Mouse (Mus musculus) heart, adult 8-10 months (tissue): ENCODE results near the gene Hspg2. TPM values are rescaled to one million over a fixed set of nuclear protein-coding genes. Genes with fewer than 3 reads are reported as not detected.
"Not testable (repeated sequence)": the region's sequence is repeated elsewhere in the genome, so short reads cannot be mapped to it uniquely, and the experiment has no call there.

Experiments used
- DNase-seq: peaks from one replicate; pipeline ENCODE4 v3.0.0; 2022; ENCODE audit warnings: low spot score
- total RNA-seq, 4 experiments: library from RNA; stranded (reverse); gene quantifications; 2 replicates each; pipeline ENCODE4 v1.2.4; 2022

Gene Hspg2
- total RNA-seq = 100 to 1,000 TPM; 124 to 205 (median 189) TPM

DNA sequence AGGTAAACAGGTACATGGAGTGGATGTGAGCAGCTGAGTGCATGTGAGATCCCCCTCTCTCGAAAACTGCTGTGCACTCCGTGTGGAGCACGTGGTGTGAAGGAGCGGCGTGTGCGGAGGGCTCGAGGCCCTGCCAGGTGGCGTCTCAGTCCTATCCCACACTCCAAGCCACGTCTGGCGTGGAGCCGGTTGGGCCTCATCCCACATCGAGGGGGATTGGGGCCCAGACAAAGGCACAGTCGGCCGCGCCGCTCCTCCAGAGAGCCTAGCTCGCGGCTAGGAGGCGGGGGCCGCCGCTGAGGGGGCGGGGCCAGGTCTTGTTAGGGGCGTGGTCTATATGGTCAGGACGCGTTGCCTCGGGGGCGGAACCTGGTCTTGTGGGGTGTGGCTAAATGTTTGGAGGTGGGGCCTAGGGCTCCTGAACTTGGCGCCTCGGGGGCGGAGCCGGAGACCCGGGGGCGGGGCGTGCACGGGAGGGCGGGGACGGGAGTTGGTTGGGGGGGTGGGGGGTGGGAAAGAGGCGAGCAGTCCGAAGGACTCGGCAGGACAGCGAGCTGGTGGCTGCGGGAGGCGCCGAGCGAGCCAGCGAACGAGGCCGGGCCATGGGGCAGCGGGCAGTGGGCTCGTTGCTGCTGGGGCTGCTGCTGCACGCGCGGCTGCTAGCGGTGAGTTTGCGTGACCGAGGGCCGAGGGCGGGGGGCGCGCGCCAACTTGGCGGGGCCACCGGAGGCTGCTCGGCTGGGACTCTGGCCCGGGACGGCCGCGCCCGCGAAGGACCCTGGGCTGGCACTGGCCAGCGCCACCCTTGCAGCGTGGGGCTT is at the start of gene Hspg2:
Hspg2 (plus strand) TSS at position 510 of the 821 bp plus-strand sequence.
- DNase-seq = peak; percentile 98

DNA sequence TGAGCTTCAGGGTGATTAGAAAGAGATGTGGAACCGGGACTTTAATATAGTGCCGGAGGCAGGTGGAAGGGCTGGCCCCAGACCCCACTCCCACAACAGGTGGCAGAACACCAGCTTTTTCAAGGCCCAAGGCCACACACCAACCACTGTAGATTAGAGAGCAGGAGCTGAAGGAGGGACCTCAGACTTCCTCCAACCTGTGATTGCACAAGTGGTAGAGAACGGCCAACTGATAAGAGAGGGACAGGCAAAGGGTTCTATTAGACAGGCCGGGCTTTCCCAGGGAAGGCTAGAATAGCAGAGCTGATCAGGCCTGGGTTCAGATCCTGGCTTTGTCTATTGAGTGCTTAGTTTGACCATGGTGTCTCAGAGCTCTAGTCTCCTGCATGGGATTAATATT is 38.1 kb upstream of the Hspg2 start, which contains the start of gene Cela3b:
Cela3b (minus strand) TSS at position 39 of the 400 bp plus-strand sequence.
- no peak for DNase-seq

DNA sequence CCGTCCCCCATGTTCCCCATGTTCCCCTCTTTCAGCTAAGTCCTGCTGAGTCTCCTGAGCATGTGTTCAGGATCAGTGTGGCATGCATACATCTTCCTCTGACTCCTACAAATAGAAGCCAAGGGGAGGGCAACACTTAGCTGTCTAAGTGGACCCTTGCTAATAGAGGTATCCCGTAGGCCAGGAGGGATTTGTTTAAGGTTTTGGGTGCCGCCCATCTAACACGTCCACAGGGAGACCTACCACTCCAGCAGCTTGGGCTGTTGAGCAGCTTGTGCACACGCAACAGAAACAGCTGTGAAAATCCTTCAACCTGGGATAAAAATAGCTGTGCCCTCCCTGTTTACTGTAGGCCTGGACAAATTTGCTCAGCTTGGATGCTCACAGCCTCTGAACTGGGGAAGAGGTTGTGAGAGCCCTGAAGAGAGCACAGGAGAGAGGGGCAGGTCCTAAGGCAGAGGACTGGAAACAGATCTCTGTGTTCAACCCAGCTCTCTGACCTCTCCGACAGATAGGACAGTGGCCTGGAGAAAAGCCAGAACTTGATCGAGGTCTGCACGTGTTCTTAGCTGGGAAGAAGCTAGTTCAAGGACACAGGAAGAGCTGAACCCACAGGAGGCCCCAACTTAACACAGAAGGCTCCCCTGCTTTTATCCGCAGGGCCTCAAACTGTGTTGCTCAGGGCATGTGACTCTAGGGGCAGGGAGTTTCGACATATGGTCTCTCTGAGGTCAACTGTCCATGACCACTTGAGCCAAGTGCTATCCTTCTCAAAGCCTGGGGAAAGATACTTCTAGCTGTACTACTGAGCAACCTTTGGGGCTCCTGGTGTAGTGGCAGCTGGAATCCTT is 35.6 kb upstream of the Hspg2 start:
- DNase-seq = not testable (repeated sequence)

DNA sequence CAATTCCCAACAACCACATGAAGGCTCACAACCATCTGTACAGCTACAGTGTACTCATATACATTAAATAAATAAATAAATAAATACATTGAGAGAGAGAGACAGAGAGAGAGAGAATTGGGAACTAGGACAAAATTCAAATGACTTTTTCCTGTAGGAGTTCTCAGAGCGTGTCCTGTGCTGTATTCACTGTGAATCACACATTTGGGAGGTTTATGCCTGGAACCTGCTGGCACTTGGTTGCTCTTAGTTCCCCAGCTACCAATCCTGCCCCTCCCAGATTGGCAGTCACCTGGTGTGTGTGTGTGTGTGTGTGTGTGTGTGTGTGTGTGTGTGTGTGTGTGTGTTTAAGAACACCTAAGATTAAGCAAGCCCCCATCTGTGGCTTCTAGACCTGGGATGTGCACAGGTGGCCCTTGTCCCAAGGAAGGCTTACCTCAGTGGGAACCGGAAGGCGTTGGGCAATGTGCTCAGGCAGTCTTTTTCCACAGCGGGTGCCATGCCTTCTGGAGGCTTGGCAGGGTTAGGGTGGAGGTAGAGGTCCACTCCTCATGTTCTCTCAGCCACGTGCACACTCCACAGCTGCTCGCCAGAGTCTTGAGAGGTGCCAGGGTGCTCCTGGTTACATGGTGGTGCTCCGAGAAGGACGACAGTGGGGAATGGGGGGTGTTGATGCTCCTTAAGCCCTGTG is 31.4 kb upstream of the Hspg2 start:
- DNase-seq = no peak

DNA sequence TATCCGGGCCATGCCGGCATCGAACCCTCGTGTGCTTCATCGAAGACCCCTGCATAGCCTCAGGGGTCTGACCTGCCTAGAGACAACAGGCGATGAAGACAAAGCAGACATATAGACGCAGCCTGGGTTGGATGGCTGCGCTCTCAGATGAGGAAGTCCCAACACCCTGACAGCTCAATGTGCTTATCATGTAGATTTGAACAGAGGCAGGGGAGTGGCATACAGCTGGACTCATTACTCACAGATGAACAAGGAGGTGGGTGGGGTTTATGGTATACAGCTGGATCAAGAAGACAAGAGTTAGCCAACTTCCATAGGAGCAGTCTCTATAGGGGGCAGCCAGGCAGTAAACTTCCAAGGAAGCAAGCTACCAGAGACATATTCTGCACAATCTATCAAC is 29.7 kb upstream of the Hspg2 start:
- no peak for DNase-seq

DNA sequence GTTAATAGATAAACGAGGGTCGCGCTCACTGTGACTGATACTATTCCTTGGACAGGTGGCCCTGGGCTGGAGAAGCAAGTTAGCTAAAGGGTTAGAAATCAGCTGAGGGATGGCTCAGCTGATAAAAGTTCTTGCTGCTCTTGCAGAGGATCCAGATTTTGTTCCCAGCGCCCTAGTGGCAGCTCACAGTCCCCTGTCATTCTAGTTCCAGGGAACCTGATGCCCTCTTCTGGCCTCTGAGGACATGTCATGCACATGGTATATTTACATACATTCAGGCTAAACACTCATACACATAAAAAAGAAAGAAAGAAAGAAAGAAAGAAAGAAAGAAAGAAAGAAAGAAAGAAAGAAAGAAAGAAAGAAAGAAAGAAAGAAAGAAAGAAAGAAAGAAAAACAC is 27.2 kb upstream of the Hspg2 start:
- no peak for DNase-seq

DNA sequence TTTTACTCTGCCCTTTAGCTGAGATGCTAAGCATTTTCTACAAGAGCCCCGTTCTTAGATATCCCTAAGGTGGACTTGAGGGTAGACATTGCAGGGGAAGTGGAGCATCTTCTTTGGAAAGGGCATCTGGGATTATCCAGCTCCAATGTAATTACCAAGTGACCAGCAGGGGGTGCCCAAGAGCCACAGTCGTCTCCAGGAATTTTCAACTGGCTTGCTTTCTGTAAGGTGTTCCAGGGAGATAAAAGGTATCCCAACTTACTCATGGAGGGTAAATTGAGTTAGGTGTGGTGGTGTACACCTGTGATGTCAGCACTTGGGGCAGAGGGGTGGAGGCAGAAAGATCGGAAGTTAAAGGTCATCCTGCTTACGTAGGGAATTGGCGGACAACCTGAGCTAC is 24.9 kb upstream of the Hspg2 start:
- peak; percentile 84 for DNase-seq

DNA sequence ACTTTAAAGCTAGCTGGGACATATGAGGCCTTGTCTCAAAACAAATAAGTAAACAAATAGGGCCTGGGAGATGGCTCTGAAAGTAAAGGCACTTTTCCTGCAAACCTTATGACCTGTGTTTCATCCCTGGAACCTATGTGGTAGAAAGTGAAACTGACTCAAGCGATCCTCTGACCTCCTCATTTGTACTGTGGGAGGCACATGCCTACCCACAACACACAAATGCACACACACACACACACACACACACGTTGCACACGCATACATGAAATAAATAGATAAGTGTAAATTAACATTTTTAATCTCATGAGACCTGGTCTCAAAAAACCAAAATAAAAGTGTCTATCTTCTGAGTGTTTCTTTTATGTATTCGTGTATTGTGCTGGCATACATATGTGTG is 22.7 kb upstream of the Hspg2 start:
- no peak for DNase-seq

DNA sequence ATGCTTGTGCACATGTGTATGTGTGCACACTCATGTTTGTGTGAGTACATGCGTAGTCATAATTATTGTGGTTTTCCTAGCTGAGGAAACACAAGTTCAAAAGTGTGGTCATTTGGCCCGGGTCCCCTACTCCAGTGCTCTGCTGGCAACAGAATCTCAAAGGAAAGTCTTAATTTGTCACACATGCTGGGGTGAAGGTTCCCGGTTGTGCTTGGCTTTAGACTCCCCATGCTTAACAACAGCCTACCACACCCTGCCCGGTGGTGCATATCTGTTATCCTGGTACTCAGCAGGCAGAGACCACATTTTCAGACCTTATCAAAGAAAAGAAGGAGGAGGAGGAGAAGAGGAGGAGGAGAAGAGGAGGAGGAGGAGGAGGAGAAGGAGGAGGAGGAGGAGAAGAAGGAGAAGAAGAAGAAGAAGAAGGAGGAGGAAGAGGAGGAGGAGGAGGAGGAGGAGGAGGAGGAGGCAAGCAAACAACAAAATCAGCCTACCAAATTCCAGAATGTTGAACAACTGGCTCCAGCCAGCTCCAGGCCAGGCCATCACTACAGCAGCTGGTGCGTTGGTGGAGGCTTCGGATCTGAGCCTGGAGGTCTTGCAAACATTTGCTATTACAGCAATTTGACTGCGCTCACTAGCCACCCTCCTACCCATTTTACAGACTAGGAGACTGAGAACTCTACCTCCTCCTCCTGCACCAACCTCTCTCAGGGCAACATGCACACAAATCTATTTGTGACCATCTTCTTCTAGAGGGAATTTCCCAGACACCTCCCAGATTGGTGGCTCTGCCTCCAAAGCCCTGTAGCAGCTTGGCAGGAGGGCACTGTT is 21.0 kb upstream of the Hspg2 start:
- peak; percentile 64 for DNase-seq

DNA sequence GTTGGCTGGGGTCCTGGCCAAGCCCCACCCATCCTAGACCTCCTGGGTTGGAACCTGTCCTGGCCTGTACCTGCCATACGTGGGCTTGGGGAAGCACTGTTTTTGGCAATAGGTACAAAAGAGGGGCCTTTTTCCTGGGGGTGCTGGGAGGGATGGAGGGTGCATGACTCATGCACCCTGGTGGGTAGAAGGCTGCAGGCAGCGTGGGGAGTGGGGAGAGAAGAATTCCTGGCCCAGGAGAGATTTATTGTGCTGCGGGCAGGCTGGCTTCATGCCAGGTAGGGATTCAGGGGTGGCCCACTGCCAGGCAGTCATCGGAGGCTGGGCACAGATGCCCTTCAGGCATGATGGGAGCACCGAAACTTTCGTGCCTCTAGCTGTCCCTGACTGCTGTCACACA is 20.4 kb upstream of the Hspg2 start:
- DNase-seq = no peak

DNA sequence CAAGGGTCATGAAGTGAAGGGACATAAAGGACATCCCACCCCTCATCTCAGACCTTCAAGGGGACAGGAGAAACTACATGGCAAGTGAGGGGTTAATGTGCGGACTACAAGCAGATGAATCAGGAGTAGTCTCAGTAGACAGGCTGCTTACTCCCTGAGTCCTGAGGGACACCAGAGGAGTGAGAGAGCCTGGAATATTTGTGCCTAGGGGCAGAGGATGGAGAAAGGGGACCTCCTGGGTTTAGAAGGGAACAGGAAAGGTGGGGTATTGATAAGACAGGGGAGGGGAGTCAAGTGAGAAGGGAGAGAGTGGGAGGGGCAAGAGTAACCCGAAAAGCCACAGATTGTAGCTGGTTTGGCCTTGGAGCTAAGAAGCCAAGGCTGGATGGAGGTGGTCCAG is 19.9 kb upstream of the Hspg2 start:
- DNase-seq = no peak

DNA sequence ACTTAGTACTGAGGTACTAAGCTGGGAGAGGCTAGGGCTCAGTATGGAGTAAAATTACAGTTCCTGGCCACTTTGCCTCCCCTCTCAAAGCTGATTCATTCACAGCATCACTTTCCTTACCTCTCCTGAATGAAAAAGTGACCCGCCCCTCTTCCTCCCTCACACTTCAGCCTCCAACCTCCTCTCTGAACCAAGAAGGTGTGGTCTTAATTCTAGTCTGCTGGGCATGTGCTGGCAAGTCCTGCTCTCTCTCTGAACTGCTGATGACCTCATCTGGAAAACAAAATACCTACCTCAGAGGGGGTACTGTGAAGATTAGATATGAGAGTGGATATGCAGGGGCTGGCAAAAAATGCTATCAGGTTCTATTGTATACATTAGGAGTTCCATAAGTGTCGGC is 19.4 kb upstream of the Hspg2 start:
- DNase-seq = no peak

DNA sequence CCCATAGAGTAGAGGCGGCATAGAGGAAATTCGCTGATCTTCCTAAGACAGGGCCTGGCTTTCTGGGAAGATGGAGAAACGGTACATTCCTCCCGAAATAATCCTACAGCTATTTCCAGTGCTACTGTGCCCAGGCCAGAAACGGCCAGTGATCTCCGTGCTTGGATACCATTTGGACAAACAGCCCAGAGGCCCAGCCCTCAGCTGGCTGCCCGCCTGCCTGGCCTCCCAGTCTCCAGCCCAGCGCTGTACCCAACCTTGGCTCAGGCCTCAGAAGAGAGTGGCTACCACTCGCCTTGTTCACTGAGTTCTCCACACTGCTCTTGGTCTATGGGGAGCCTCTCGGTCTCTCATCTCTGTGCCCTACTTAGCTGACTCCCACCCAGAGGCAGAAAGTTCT is 18.9 kb upstream of the Hspg2 start:
- DNase-seq = peak; percentile 46

DNA sequence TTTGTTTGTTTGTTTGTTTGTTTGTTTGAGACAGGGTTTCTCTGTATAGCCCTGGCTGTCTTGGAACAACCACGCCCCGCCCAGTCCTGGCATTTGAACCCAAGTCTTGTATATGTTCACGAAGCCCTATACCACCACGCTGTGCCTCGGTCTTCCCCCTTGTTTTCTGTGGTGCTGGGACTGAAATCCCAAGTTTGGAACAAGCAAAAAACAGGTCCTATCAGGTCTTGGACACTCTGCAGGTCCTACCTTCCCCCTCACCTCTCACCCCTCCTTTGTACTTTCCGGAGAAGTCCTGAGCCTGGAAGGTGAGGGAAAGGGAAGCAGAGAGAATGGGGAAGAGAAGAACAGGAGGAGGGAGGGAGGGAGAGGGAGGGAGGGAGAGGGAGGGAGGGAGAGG is 16.4 kb upstream of the Hspg2 start:
- DNase-seq = no peak

DNA sequence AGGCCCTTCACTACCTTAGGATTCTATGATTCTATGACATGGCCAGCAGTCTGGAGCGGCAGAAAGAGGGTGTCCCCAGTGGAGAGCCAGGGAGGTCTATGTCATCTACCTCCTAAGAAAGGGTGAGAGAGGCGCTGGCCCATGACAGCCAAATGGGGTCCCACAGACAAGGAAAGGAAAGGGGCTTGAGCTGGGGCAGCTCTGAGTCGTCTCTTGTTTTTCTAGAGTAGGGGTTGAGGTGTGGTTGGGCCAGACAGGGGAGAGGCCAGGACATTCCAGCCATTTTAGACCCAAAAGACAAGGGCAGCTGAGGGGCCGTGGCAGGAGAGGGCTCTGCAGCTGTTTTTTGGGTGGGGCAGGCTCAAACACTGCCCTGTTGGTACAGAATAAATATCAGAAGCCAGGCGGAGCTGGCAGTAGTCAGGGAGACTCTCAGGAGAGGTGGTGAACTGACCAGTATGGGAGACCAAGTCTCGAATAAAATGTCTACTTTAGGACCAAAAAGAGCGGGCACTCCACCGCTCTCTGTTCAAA is 15.3 kb upstream of the Hspg2 start, which contains the start of gene 1700013G24Rik:
1700013G24Rik (plus strand) TSS at position 51 of the 534 bp plus-strand sequence.
- no peak for DNase-seq

DNA sequence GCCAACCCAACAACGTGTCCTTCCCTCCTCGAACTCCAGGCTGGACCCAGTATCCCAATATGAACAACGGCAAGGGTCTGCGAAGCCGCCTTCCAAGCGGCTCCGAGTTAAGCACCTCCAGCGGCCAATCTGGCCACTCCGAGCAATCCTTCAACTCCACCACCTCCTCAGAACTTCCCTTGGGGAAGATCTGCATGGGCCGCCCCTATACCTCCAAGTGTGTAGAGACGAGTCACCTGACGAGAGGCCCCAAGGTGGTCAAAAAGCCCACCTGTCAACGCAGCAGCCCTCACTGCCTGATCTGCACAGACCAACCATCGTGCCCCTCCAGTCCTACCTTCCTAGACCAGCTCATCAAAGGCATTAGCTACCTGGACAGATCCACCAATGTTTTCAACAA is 14.0 kb upstream of the Hspg2 start:
- no peak for DNase-seq

DNA sequence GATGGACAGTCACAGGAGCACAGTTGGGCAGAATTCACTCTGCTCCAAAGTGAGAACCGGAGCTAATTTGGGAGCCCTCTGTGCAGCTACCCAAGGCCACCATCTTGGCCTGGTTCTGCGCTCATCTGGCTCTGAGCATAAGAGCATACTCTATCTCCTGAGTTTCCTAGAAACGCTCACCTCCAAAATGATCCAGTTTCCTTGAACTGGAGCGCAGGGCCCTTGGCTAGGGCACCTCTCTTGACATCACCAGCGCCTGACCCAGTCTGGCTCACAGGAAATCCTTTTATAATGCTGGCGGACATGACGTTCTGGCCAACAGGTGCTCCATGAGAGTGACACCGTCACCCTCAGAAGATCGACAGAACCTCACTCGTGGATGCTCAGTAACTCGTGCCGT is 12.0 kb upstream of the Hspg2 start:
- no peak for DNase-seq

DNA sequence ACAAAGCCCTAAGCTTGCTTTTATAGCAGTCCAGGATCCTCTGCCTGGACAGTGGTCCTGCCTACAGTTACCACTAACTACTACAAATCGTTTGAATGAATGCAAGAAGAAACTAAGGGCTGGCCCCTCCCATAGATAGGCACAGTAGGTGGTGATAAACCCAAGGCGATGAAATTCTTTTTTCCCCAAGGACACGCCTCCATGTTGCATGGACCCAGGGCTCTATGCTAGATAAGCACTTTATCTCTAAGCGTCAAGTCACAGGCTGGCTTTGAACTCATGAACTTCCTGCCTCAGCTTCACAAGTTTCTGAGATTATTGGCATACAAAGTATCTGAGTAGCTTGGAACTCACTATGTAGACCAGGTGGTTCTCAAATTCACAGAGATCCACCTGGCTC is 11.3 kb upstream of the Hspg2 start:
- DNase-seq = no peak

DNA sequence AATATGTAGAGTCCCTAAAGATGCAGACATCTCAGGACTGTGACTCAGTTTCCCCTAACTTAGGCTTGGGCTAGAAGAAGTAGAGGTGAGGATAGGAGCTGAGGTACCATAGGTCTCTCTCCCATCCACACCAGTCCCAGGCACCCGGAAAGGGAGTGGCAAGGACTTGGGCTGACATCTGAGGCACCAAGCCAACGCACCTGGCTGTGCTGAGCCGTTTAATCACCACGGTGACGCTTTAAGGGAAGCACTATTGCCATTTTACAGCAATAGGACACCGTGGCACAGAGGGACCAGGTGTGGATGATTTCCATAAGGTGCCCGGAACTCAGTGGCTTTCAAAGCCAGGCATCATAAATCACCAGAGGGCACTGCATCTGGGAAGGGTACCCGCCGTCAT is 10.3 kb upstream of the Hspg2 start:
- DNase-seq = no peak

DNA sequence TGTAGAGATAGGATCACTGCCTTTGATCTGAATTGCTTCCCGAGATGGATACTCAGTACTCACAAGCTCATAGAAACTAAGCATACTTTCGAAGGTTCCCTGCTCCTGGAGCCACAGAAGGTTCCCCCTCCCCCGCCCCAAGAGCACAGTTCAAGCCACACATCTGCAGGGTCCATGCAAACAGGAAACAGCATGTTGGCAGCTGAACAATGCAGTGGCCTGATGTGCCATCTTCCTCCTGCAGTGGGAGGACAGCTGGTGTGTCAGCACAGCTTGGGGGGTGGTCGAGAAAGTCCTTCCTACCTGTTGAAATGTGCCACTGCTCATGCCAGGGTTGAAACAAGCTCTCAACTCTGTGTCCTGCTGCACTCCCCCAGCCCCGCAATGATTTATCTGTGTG is 9.7 kb upstream of the Hspg2 start:
- DNase-seq = no peak

DNA sequence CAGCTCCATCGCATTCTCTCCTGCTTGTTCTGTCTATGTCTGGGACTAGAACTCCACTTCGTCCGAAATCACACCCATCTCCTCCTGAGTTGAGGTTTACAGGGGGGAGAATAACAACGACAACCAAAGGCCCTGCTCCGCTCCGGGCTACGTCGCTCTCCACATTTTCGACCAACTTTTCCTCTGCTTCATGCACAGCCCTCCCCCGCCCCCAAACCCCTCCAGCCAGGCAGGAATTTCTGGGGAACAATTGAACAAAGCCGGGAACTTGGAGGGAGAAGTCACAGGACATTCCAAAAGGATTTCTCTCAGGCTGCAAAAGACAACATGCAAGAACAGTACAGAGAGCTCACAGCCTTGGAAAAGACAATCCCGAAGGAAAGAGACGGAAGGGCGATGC is 7.9 kb upstream of the Hspg2 start:
- DNase-seq = no peak
